Mouse (Mus musculus) brown adipose tissue, adult 24 weeks (tissue): ENCODE results near the gene Dicer1. TPM values are rescaled to one million over a fixed set of nuclear protein-coding genes. Genes with fewer than 3 reads are reported as not detected.

Experiments
- H3K27ac ChIP-seq: fragments of 200-500 bp; replicated peaks from 2 replicates; pipeline ENCODE4 v1.5.1; 2012; ENCODE audit warnings: low read depth, mild to moderate bottlenecking, low read length
- H3K4me1 ChIP-seq: fragments of 200-500 bp; 2 replicates; pipeline ENCODE4 v1.6.1; 2012; ENCODE audit warnings: low read length, mixed read lengths; ENCODE audit not compliant: control insufficient read depth, insufficient read depth, insufficient read length
- H3K4me3 ChIP-seq: fragments of 200-500 bp; 2 replicates; pipeline ENCODE4 v1.5.1; 2012; ENCODE audit warnings: low read depth, mild to moderate bottlenecking, low read length, moderate library complexity; ENCODE audit not compliant: insufficient read depth
- polyA plus RNA-seq: library from polyadenylated mRNA; stranded (reverse); fragments of >200 nt; gene quantifications from 2 replicates; pipeline ENCODE4 v1.2.4, GENCODE M21; 2012; ENCODE audit not compliant: missing spikeins, insufficient read depth, insufficient read length

Gene Dicer1
- polyA plus RNA-seq, 1 experiment = 13.2 TPM

- Histone ChIP-seq H3K4me1 (no peaks in the 10 kb centered on the region), H3K27ac (no peak overlapping the region)
Observed at GRCm38 (mm10) chr12:104676535-104677370, 75.0 kb downstream of the Dicer1 start.

GRCm38 (mm10) chr12:104672976-104673375 lies 78.8 kb downstream of the Dicer1 start:
- no peaks in the 10 kb centered on the region for H3K4me1 ChIP-seq

More at GRCm38 (mm10) chr12:104676535-104677370, 75.0 kb downstream of the Dicer1 start:
- no peak overlapping the region for H3K4me3 ChIP-seq

GRCm38 (mm10) chr12:104672406-104672805 lies 79.3 kb downstream of the Dicer1 start:
- H3K27ac ChIP-seq = no peak overlapping the region
- H3K4me3 ChIP-seq = no peak overlapping the region
- H3K4me1 ChIP-seq = no peaks in the 10 kb centered on the region

More at GRCm38 (mm10) chr12:104672976-104673375, 78.8 kb downstream of the Dicer1 start:
- no peak overlapping the region for H3K27ac ChIP-seq
- no peak overlapping the region for H3K4me3 ChIP-seq

GRCm38 (mm10) chr12:104667846-104668245 lies 83.9 kb downstream of the Dicer1 start:
- no peak overlapping the region for H3K27ac ChIP-seq
- H3K4me1 ChIP-seq = no peaks in the 10 kb centered on the region
- H3K4me3 ChIP-seq = no peak overlapping the region

- no peaks in the 10 kb centered on the region for H3K4me1 ChIP-seq
- no peak overlapping the region for H3K4me3 ChIP-seq
- H3K27ac ChIP-seq = no peak overlapping the region
Observed at GRCm38 (mm10) chr12:104665951-104666350, 85.8 kb downstream of the Dicer1 start.

- no peak overlapping the region for H3K27ac ChIP-seq
- no peaks in the 10 kb centered on the region for H3K4me1 ChIP-seq
- H3K4me3 ChIP-seq = no peak overlapping the region
Observed at GRCm38 (mm10) chr12:104665521-104665920, 86.2 kb downstream of the Dicer1 start.

GRCm38 (mm10) chr12:104656146-104656545 lies 95.6 kb downstream of the Dicer1 start:
- no peaks in the 10 kb centered on the region for H3K4me1 ChIP-seq
- H3K27ac ChIP-seq = no peak overlapping the region
- no peak overlapping the region for H3K4me3 ChIP-seq

- Histone ChIP-seq H3K27ac (no peak overlapping the region), H3K4me1 (no peaks in the 10 kb centered on the region), H3K4me3 (no peak overlapping the region)
Observed at GRCm38 (mm10) chr12:104655006-104655405, 96.7 kb downstream of the Dicer1 start.

- Histone ChIP-seq H3K4me3 (no peak overlapping the region), H3K27ac (no peak overlapping the region), H3K4me1 (no peaks in the 10 kb centered on the region)
Observed at GRCm38 (mm10) chr12:104652021-104652420, 99.7 kb downstream of the Dicer1 start.

GRCm38 (mm10) chr12:104651269-104651668 lies 100.5 kb downstream of the Dicer1 start:
- H3K4me3 ChIP-seq = no peak overlapping the region
- no peak overlapping the region for H3K27ac ChIP-seq
- H3K4me1 ChIP-seq = no peaks in the 10 kb centered on the region

- Histone ChIP-seq H3K4me3 (no peak overlapping the region), H3K27ac (no peak overlapping the region), H3K4me1 (no peaks in the 10 kb centered on the region)
Observed at GRCm38 (mm10) chr12:104650510-104651260, 101.1 kb downstream of the Dicer1 start.

- H3K4me3 ChIP-seq = no peak overlapping the region
- no peaks in the 10 kb centered on the region for H3K4me1 ChIP-seq
- H3K27ac ChIP-seq = no peak overlapping the region
Observed at GRCm38 (mm10) chr12:104648366-104648765, 103.4 kb downstream of the Dicer1 start.

GRCm38 (mm10) chr12:104642337-104642736 lies 109.4 kb downstream of the Dicer1 start:
- no peak overlapping the region for H3K27ac ChIP-seq
- H3K4me3 ChIP-seq = no peak overlapping the region
- no peaks in the 10 kb centered on the region for H3K4me1 ChIP-seq

- H3K27ac ChIP-seq = no peak overlapping the region
- H3K4me1 ChIP-seq = no peaks in the 10 kb centered on the region
Observed at GRCm38 (mm10) chr12:104640934-104641333, 110.8 kb downstream of the Dicer1 start.

GRCm38 (mm10) chr12:104638156-104638555 lies 113.6 kb downstream of the Dicer1 start:
- Histone ChIP-seq H3K4me3 (no peak overlapping the region), H3K4me1 (no peaks in the 10 kb centered on the region), H3K27ac (no peak overlapping the region)

More at GRCm38 (mm10) chr12:104640934-104641333, 110.8 kb downstream of the Dicer1 start:
- no peak overlapping the region for H3K4me3 ChIP-seq
